Mouse (Mus musculus) left cerebral cortex, adult 8-10 months (tissue): ENCODE measurements around the gene Gm8914. TPM values are rescaled to one million over a fixed set of nuclear protein-coding genes. Genes with fewer than 3 reads are reported as not detected.
"Not testable (repeated sequence)": the region's sequence is repeated elsewhere in the genome, so short reads cannot be mapped to it uniquely, and the experiment has no call there.

Experiments used
- DNase-seq, 2 experiments: peaks; one replicate each; pipeline ENCODE4 v3.0.0; 2022; ENCODE audit warnings: low spot score in 2 of 2
- total RNA-seq, 4 experiments: library from RNA; stranded (reverse); gene quantifications; 2 replicates each; pipeline ENCODE4 v1.2.4; 2022

Gene Gm8914
- not detected for total RNA-seq

- DNase-seq = not testable (repeated sequence)
These were observed at the start of gene Gm8914 for GRCm38 (mm10) chrX:91479826-91480225. Gene Gm8914, plus strand, starts transcription at chrX:91480126.

Other genes with a start within 250 kb of the Gm8914 start
- not detected for gene Mageb2, start 148.4 kb upstream of the Gm8914 start, total RNA-seq
- not detected for gene Gm5072, start 87.6 kb upstream of the Gm8914 start, total RNA-seq
- gene 1700084M14Rik, start 95.8 kb downstream of the Gm8914 start, total RNA-seq = not detected
- not detected for gene Gm14781, start 152.1 kb downstream of the Gm8914 start, total RNA-seq